Mouse (Mus musculus) small intestine, adult 2 months (tissue): ENCODE data around the gene Tssk6.

Experiments
- CTCF ChIP-seq: fragments of 200-500 bp; IDR thresholded peaks from 2 replicates; pipeline ENCODE4 v1.5.1; 2012; ENCODE audit warnings: low read depth, mild to moderate bottlenecking, control low read depth, inconsistent platforms, low read length, moderate library complexity, mixed read lengths; ENCODE audit not compliant: insufficient replicate concordance, insufficient read length; ENCODE audit errors: extremely low read depth
- POLR2A ChIP-seq: fragments of 200-500 bp; IDR thresholded peaks from 2 replicates; pipeline ENCODE4 v1.6.1; 2012; ENCODE audit warnings: low read depth, mild to moderate bottlenecking, control low read depth, inconsistent platforms, low read length, moderate library complexity

DNA sequence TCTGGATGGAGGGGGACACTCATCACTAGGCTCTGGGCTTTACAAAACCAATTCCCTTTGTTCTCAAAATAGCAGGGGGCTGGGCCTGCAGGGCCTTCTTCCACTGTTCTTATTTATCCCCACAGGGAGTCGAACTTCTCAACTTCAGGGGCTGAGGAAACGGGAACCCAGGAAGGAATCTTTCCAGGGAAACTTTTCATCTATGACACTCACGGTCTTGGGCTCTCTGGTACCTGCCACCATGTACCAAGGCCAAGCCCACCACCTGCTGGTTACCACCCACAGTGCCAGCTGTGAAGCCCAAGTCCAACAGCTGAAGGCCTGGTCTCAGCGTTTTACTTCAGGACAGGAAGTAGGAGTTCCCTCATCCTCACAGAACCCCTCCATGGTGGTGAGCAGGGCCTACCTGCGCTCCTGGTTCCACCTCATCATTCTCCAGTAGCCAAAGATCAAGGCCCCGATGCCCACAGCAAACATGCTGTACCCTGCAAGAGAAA is 7.1 kb upstream of the Tssk6 start:
- TF ChIP-seq CTCF, result no peak
- no peak for TF ChIP-seq POLR2A
